Mouse (Mus musculus) liver, adult 2 months (tissue): ENCODE measurements around the gene Ube2h.

ENCODE experiments used
- CTCF ChIP-seq: fragments of 200-500 bp; IDR thresholded peaks from 2 replicates; pipeline ENCODE4 v1.5.1; 2011; ENCODE audit warnings: low read depth, low read length, control low read depth
- POLR2A ChIP-seq: fragments of 200-500 bp; IDR thresholded peaks from 2 replicates; pipeline ENCODE4 v1.6.1; 2011; ENCODE audit warnings: low read length, control low read depth; ENCODE audit not compliant: insufficient read depth; ENCODE audit errors: extremely low read depth

- no peak for TF ChIP-seq CTCF
- TF ChIP-seq POLR2A, result peak; percentile 95
Measured at GRCm38 (mm10) chr6:30304399-30304917, at the start of gene Ube2h.
